Comparison of ENCODE assay signal across 8 mouse cellular contexts in the genomic region with DNA sequence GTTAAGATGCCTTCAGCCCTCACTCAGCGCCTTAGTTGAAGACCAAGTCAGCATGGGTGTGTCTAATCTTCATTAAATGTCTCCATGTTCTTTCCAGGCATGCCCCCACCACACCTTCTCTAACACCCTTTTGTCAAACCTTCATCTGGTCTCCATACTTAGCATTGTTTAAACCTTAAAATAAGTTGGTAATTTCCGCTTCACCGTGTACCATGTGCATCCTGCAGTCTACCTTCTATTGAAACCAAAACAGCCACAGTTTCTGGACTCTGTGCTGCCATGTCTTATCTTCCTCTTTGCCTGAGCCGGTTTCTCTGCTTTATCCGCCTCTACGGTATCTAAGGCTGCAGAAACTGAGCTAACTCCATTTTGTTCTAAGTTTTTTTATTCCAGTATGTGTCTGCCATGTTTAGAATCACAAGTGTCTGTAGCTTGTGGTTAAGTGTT. TPM values are rescaled to one million over a fixed set of nuclear protein-coding genes. Genes with fewer than 3 reads are reported as not detected.
A peak's percentile ranks its signal among the peaks of the same experiment; 100 is the strongest.
DNase-seq lines count a peak whose midpoint lies in the region; ATAC-seq lines count a peak whose summit lies in the region.

No protein-coding gene starts in this region.

- no peaks in the 10 kb centered on the region for H3K9me3 ChIP-seq in kidney, embryonic 15.5 days (replicated peaks)
- H3K9me3 ChIP-seq in hindbrain, embryonic 12.5 days (replicated peaks), result no peaks in the 10 kb centered on the region
- H3K9me3 ChIP-seq in midbrain, embryonic 11.5 days (ENCODE audit: control insufficient read depth, low read length), result no peaks in the 10 kb centered on the region

- no peak for DNase-seq in kidney, postnatal 25 days
- DNase-seq in T-cell, adult 2 months (ENCODE audit: low spot score), result peak; percentile 8
- DNase-seq in midbrain, embryonic 11.5 days (ENCODE audit: low spot score, missing footprints), result peak; percentile 86
- DNase-seq in adrenal gland, adult 8-10 months, result no peak
- no peak for DNase-seq in thymus, postnatal 36 days
- DNase-seq in left cerebral cortex, adult 9 months (ENCODE audit: low spot score in 2 of 2), result no peak

- ATAC-seq in kidney, embryonic 15.5 days (replicated peaks; ENCODE audit: low FRiP score), result no peak
- ATAC-seq in hindbrain, embryonic 12.5 days (ENCODE audit: low FRiP score), result no peak
- no peak for ATAC-seq in midbrain, embryonic 11.5 days (ENCODE audit: low FRiP score)

- H3K9ac ChIP-seq in kidney, embryonic 15.5 days, result peak overlapping the region; percentile 88
- peak overlapping the region; percentile 3 for H3K9ac ChIP-seq in hindbrain, embryonic 12.5 days
- H3K9ac ChIP-seq in midbrain, embryonic 11.5 days (ENCODE audit: low read length), result peak overlapping the region; percentile 39; the same call in 1 of the 2 replicates

- peaks cover 32% of the 10 kb centered on the region for H3K4me1 ChIP-seq in kidney, embryonic 15.5 days
- peaks cover 32% of the 10 kb centered on the region for H3K4me1 ChIP-seq in hindbrain, embryonic 12.5 days
- peaks cover 16% of the 10 kb centered on the region for H3K4me1 ChIP-seq in midbrain, embryonic 11.5 days (ENCODE audit: control insufficient read depth, insufficient read depth, low read length)

- H3K36me3 ChIP-seq in kidney, embryonic 15.5 days, result peaks cover 22% of the 10 kb centered on the region
- H3K36me3 ChIP-seq in hindbrain, embryonic 12.5 days, result peaks cover 18% of the 10 kb centered on the region
- H3K36me3 ChIP-seq in midbrain, embryonic 11.5 days (ENCODE audit: control insufficient read depth, insufficient read depth, low read length), result peaks cover 10% of the 10 kb centered on the region

- H3K27me3 ChIP-seq in kidney, embryonic 15.5 days, result no peaks in the 10 kb centered on the region
- H3K27me3 ChIP-seq in hindbrain, embryonic 12.5 days, result no peaks in the 10 kb centered on the region
- no peaks in the 10 kb centered on the region for H3K27me3 ChIP-seq in midbrain, embryonic 11.5 days (ENCODE audit: control insufficient read depth, insufficient read depth, low read length)

- 49% methylated on average over 6 of the region's 6 CpGs for WGBS in kidney, embryonic 15.5 days
- WGBS in hindbrain, embryonic 12.5 days, result 55% methylated on average over 6 of the region's 6 CpGs
- WGBS in midbrain, embryonic 11.5 days, result 47% methylated on average over 6 of the region's 6 CpGs

- peak overlapping the region; percentile 75 for H3K4me2 ChIP-seq in kidney, embryonic 15.5 days
- peak overlapping the region; percentile 62 for H3K4me2 ChIP-seq in hindbrain, embryonic 12.5 days (replicated peaks)
- peak overlapping the region; percentile 62 for H3K4me2 ChIP-seq in midbrain, embryonic 11.5 days

- peak overlapping the region; percentile 70 for H3K27ac ChIP-seq in kidney, embryonic 15.5 days
- H3K27ac ChIP-seq in hindbrain, embryonic 12.5 days, result no peak overlapping the region
- no peak overlapping the region for H3K27ac ChIP-seq in midbrain, embryonic 11.5 days (ENCODE audit: low read depth, low read length)

- H3K4me3 ChIP-seq in kidney, embryonic 15.5 days (replicated peaks), result peak overlapping the region; percentile 92
- peak overlapping the region; percentile 95 for H3K4me3 ChIP-seq in hindbrain, embryonic 12.5 days
- peak overlapping the region; percentile 90 for H3K4me3 ChIP-seq in midbrain, embryonic 11.5 days (ENCODE audit: low read depth, low read length)

RNA-seq across cellular contexts. Expression of gene Ivns1abp, which starts 2.4 kb away (rescaled TPM):
- polyA plus RNA-seq in kidney, embryonic 15.5 days (2015; fragmentation: Nextera tagmentation; extraction: Ambion mirVana), result 421 and 464 TPM in 2 replicates
- 325 and 337 TPM in 2 replicates for polyA plus RNA-seq in hindbrain, embryonic 12.5 days (2016; fragmentation: Nextera tagmentation; extraction: Ambion mirVana)
- 434 and 473 TPM in 2 replicates for polyA plus RNA-seq in midbrain, embryonic 11.5 days (2014; fragmentation: Nextera tagmentation; extraction: Ambion mirVana)
- 100 to 1,000 TPM; 116 to 154 (median 139) TPM for total RNA-seq in adrenal gland, adult 8-10 months (2022)

Comparison
In these comparisons a context has a peak if more than half of its experiments do, and no peak if none do; other contexts are left out.
1. H3K9ac ChIP-seq: peak in every context shown above with its lines; median percentile 88 in kidney, embryonic 15.5 days; 39 in midbrain, embryonic 11.5 days; 3 in hindbrain, embryonic 12.5 days.
2. DNase-seq: peak in T-cell, adult 2 months (single experiment) and midbrain, embryonic 11.5 days (single experiment); none in kidney, postnatal 25 days (0 of 2), adrenal gland, adult 8-10 months (single experiment), thymus, postnatal 36 days (0 of 2) and left cerebral cortex, adult 9 months (0 of 2).
3. Peak in every context shown above with its lines, with median percentiles within 50 percentile points of each other: H3K4me2 ChIP-seq and H3K4me3 ChIP-seq.